Comparison of ENCODE assay signal across 26 mouse cellular contexts in genomic region chr16:97399991-97400390, GRCm38 (mm10). TPM values are rescaled to one million over a fixed set of nuclear protein-coding genes. Genes with fewer than 3 reads are reported as not detected.
A peak's percentile ranks its signal among the peaks of the same experiment; 100 is the strongest.
DNase-seq lines count a peak whose midpoint lies in the region; ATAC-seq and TF ChIP-seq lines count a peak whose summit lies in the region.
"Had no signal": no experiment of that assay in that cellular context is flagged by ENCODE, and none has a peak within 500 bp of the region (broad histone marks: within the 10 kb centered on the region; RNA-seq: fewer than 3 reads in every experiment).

No protein-coding gene starts in this region.

- TF ChIP-seq POLR2A in lung, adult 2 months (IDR thresholded peaks at IDR 0.05; ENCODE audit: borderline replicate concordance, extremely low read depth, low read depth, low read length) = no peak

- H3K9ac ChIP-seq in lung, embryonic 14.5 days = no peak overlapping the region
- no peak overlapping the region for H3K9ac ChIP-seq in intestine, postnatal 0 days (ENCODE audit: low read depth, low read length)
- no peak overlapping the region for H3K9ac ChIP-seq in stomach, embryonic 14.5 days (replicated peaks; ENCODE audit: low read depth, low read length)
- H3K9ac ChIP-seq in stomach, postnatal 0 days (ENCODE audit: low read length) = no peak overlapping the region
- H3K9ac ChIP-seq: embryonic facial prominence, embryonic 13.5 days; forebrain, embryonic 12.5 days; forebrain, embryonic 15.5 days; heart, embryonic 13.5 days; hindbrain, embryonic 14.5 days had no signal

- WGBS in lung, embryonic 14.5 days = 67% methylated on average over 4 of the region's 4 CpGs
- WGBS in lung, adult 2 months = 90% methylated on average over 4 of the region's 4 CpGs
- whole genome bisulfite sequencing in intestine, postnatal 0 days = 67% methylated on average over 4 of the region's 4 CpGs
- 85% methylated on average over 4 of the region's 4 CpGs for WGBS in stomach, embryonic 14.5 days
- 62% methylated on average over 4 of the region's 4 CpGs for WGBS in stomach, postnatal 0 days

- TF ChIP-seq CTCF in lung, embryonic 14.5 days (IDR thresholded peaks at IDR 0.05; ENCODE audit: low read depth) = 0 out of 2 replicates have a peak, but pooled peaks have one; percentile 3
- TF ChIP-seq CTCF in lung, adult 2 months (IDR thresholded peaks at IDR 0.05; ENCODE audit: insufficient read depth, low read length) = no peak
- peak; percentile 29 for TF ChIP-seq CTCF in intestine, postnatal 0 days (IDR thresholded peaks at IDR 0.05; ENCODE audit: low read depth)
- TF ChIP-seq CTCF in stomach, postnatal 0 days (IDR thresholded peaks at IDR 0.05; ENCODE audit: low read depth) = peak; percentile 29; the same call in 1 of the 2 replicates

- no peak overlapping the region for H3K27ac ChIP-seq in lung, embryonic 14.5 days (ENCODE audit: low read depth)
- H3K27ac ChIP-seq in intestine, postnatal 0 days (ENCODE audit: low read depth, low read length) = no peak overlapping the region
- H3K27ac ChIP-seq in stomach, embryonic 14.5 days (ENCODE audit: low read length) = no peak overlapping the region
- H3K27ac ChIP-seq in stomach, postnatal 0 days (replicated peaks) = peak overlapping the region; percentile 63
- H3K27ac ChIP-seq: embryonic facial prominence, embryonic 13.5 days; forebrain, embryonic 12.5 days; forebrain, embryonic 15.5 days; heart, embryonic 13.5 days; hindbrain, embryonic 14.5 days had no signal

- H3K9me3 ChIP-seq in lung, embryonic 14.5 days (ENCODE audit: low read depth, low read length) = no peaks in the 10 kb centered on the region
- H3K9me3 ChIP-seq in intestine, postnatal 0 days (ENCODE audit: control insufficient read depth) = no peaks in the 10 kb centered on the region
- no peaks in the 10 kb centered on the region for H3K9me3 ChIP-seq in stomach, embryonic 14.5 days (ENCODE audit: control insufficient read depth, low read depth, low read length)
- no peaks in the 10 kb centered on the region for H3K9me3 ChIP-seq in stomach, postnatal 0 days (ENCODE audit: control insufficient read depth, low read length)
- H3K9me3 ChIP-seq: embryonic facial prominence, embryonic 13.5 days; forebrain, embryonic 12.5 days; forebrain, embryonic 15.5 days; G1E; heart, embryonic 13.5 days had no signal

- DNase-seq in lung, embryonic 14.5 days = no peak
- DNase-seq in lung, adult 2 months = no peak
- DNase-seq in stomach, postnatal 0 days (ENCODE audit: low spot score) = peak; percentile 54
- no peak for DNase-seq in thymus, postnatal 0 days (ENCODE audit: low spot score)
- no peak for DNase-seq in cerebellum, adult 9-11 months
- DNase-seq: adrenal gland, postnatal 10 days; adrenal gland, postnatal 36 days; B cell, adult 2 months; cerebellum, adult 18-20 months; cerebellum, adult 9-10 months; cerebellum, postnatal 25 days; gastrocnemius, postnatal 25 days; heart, adult 18-20 months; heart, postnatal 14 days; heart, postnatal 4 days had no signal

- no peaks in the 10 kb centered on the region for H3K27me3 ChIP-seq in lung, embryonic 14.5 days (ENCODE audit: insufficient read depth, low read length)
- H3K27me3 ChIP-seq in intestine, postnatal 0 days (replicated peaks; ENCODE audit: control insufficient read depth, insufficient read depth, low read length) = no peaks in the 10 kb centered on the region
- no peaks in the 10 kb centered on the region for H3K27me3 ChIP-seq in stomach, embryonic 14.5 days (ENCODE audit: control insufficient read depth, insufficient read depth, low read length)
- no peaks in the 10 kb centered on the region for H3K27me3 ChIP-seq in stomach, postnatal 0 days (ENCODE audit: control insufficient read depth, insufficient read depth, low read length)
- H3K27me3 ChIP-seq: CH12.LX; embryonic facial prominence, embryonic 13.5 days; forebrain, embryonic 12.5 days; forebrain, embryonic 15.5 days; heart, embryonic 13.5 days; Patski had no signal

- 0 out of 2 replicates have a peak, but pooled peaks cover 6% of the 10 kb centered on the region for H3K4me1 ChIP-seq in lung, embryonic 14.5 days (ENCODE audit: insufficient read depth)
- H3K4me1 ChIP-seq in lung, adult 2 months (ENCODE audit: control insufficient read depth, insufficient read depth, low read length) = no peaks in the 10 kb centered on the region; the same call in 1 of the 2 replicates
- H3K4me1 ChIP-seq in intestine, postnatal 0 days (replicated peaks; ENCODE audit: control insufficient read depth, insufficient read depth, low read length) = no peaks in the 10 kb centered on the region
- H3K4me1 ChIP-seq in stomach, embryonic 14.5 days (ENCODE audit: control insufficient read depth, insufficient read depth, low read length) = no peaks in the 10 kb centered on the region
- H3K4me1 ChIP-seq in stomach, postnatal 0 days (replicated peaks; ENCODE audit: control insufficient read depth, insufficient read depth) = no peaks in the 10 kb centered on the region
- H3K4me1 ChIP-seq: embryonic facial prominence, embryonic 13.5 days; forebrain, embryonic 15.5 days had no signal

- TF ChIP-seq EP300 in stomach, postnatal 0 days (optimal IDR thresholded peaks at IDR 0.05) = no peak

- no peak overlapping the region for H3K4me3 ChIP-seq in lung, embryonic 14.5 days (ENCODE audit: low read depth, low read length)
- H3K4me3 ChIP-seq in lung, adult 2 months (replicated peaks; ENCODE audit: extremely low read depth, low read depth, low read length) = no peak overlapping the region
- H3K4me3 ChIP-seq in intestine, postnatal 0 days (ENCODE audit: low read depth, low read length) = no peak overlapping the region
- H3K4me3 ChIP-seq in stomach, embryonic 14.5 days (ENCODE audit: low read depth, low read length) = no peak overlapping the region
- no peak overlapping the region for H3K4me3 ChIP-seq in stomach, postnatal 0 days (ENCODE audit: low read depth, low read length)
- H3K4me3 ChIP-seq: embryonic facial prominence, embryonic 13.5 days; erythroblast, embryonic 14.5 days; forebrain, embryonic 12.5 days; forebrain, embryonic 15.5 days; heart, embryonic 13.5 days had no signal

- no peak for ATAC-seq in lung, embryonic 14.5 days (ENCODE audit: insufficient read depth)
- peak; percentile 55 for ATAC-seq in intestine, postnatal 0 days
- 0 out of 2 replicates have a peak, but pooled peaks have one; percentile 16 for ATAC-seq in stomach, embryonic 14.5 days (ENCODE audit: insufficient number of reproducible peaks, insufficient read depth, low FRiP score, low read depth)
- ATAC-seq in stomach, postnatal 0 days (ENCODE audit: low FRiP score, low TSS enrichment) = no peak
- ATAC-seq: forebrain, embryonic 15.5 days; Patski had no signal

- H3K4me2 ChIP-seq in lung, embryonic 14.5 days = no peak overlapping the region
- no peak overlapping the region for H3K4me2 ChIP-seq in intestine, postnatal 0 days (replicated peaks; ENCODE audit: low read depth)
- H3K4me2 ChIP-seq in stomach, embryonic 14.5 days (replicated peaks; ENCODE audit: low read depth, low read length) = no peak overlapping the region
- H3K4me2 ChIP-seq in stomach, postnatal 0 days (replicated peaks; ENCODE audit: low read depth) = no peak overlapping the region
- H3K4me2 ChIP-seq: embryonic facial prominence, embryonic 13.5 days; forebrain, embryonic 12.5 days; forebrain, embryonic 15.5 days; heart, embryonic 13.5 days; hindbrain, embryonic 14.5 days had no signal

- H3K36me3 ChIP-seq in lung, embryonic 14.5 days (ENCODE audit: insufficient read depth) = no peaks in the 10 kb centered on the region
- H3K36me3 ChIP-seq in intestine, postnatal 0 days (ENCODE audit: control insufficient read depth, insufficient read depth) = no peaks in the 10 kb centered on the region
- H3K36me3 ChIP-seq in stomach, embryonic 14.5 days (ENCODE audit: control insufficient read depth, insufficient read depth, low read length) = no peaks in the 10 kb centered on the region
- H3K36me3 ChIP-seq in stomach, postnatal 0 days (ENCODE audit: control insufficient read depth, insufficient read depth, low read length) = no peaks in the 10 kb centered on the region
- H3K36me3 ChIP-seq: embryonic facial prominence, embryonic 13.5 days; forebrain, embryonic 12.5 days; forebrain, embryonic 15.5 days; G1E had no signal

RNA-seq across cellular contexts. Expression of gene Bace2, which starts 43.4 kb away (rescaled TPM):
- 12.2 and 13.4 TPM in 2 replicates for polyA plus RNA-seq in lung, embryonic 14.5 days (2014; fragmentation: Nextera tagmentation; extraction: Ambion mirVana)
- polyA plus RNA-seq in lung, adult 2 months (2012; rRNA removed) = 3.8 and 4.4 TPM in 2 replicates
- polyA plus RNA-seq in intestine, postnatal 0 days (2015; fragmentation: Nextera tagmentation; extraction: Ambion mirVana) = 15.6 and 17.8 TPM in 2 replicates
- polyA plus RNA-seq in stomach, embryonic 14.5 days (2014; fragmentation: Nextera tagmentation; extraction: Ambion mirVana) = 89.0 and 110 TPM in 2 replicates
- 205 and 216 TPM in 2 replicates for polyA plus RNA-seq in stomach, postnatal 0 days (2015; fragmentation: Nextera tagmentation; extraction: Ambion mirVana)
- polyA plus RNA-seq in thymus, postnatal 0 days (2015; fragmentation: Nextera tagmentation; extraction: Ambion mirVana) = 3.2 and 4.9 TPM in 2 replicates
- polyA plus RNA-seq: erythroblast, embryonic 14.5 days; G1E had no signal

Comparison
In these comparisons a context has a peak if more than half of its experiments do, and no peak if none do; other contexts are left out.
1. ATAC-seq: peak in intestine, postnatal 0 days (single experiment) and stomach, embryonic 14.5 days (single experiment); none in lung, embryonic 14.5 days (single experiment) and stomach, postnatal 0 days (single experiment).